Mouse (Mus musculus) T-cell, adult 2 months (primary cell): ENCODE measurements around the gene Chchd1.

ENCODE experiments used
- DNase-seq: peaks from one replicate; pipeline ENCODE4 v3.0.0; 2022; ENCODE audit warnings: low spot score

Gene Chchd1

DNA sequence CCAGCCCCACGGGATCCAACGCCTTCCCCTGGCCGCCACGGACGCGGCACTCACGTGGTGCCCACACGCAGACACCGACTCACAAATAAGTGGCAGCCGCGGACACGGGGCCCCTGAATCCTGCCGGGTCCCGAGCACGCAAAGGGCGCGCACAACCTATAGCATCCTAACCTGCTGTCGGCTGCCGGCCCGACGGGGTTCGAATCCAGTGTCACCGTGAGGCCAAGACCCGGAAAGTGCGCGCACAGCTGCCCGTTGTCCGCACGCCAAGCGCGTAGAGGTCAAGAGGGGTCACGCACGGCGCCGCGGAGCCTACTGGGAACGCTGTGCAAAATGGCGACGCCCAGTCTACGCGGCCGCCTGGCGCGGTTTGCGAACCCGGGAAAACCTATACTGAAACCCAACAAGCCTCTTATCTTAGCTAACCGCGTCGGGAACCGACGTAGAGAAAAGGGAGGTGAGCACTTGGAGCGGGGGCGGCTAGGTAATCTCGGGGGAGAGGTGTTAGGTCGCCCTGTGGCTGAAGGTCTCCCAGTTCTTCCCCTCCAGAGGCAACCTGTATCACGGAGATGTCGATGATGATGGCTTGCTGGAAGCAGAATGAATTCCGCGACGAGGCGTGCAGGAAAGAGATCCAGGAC, at the start of gene Chchd1:
TSS of gene Chchd1 (plus strand) at position 266 of the 641 bp plus-strand sequence.
- peak; percentile 73 for DNase-seq

DNA sequence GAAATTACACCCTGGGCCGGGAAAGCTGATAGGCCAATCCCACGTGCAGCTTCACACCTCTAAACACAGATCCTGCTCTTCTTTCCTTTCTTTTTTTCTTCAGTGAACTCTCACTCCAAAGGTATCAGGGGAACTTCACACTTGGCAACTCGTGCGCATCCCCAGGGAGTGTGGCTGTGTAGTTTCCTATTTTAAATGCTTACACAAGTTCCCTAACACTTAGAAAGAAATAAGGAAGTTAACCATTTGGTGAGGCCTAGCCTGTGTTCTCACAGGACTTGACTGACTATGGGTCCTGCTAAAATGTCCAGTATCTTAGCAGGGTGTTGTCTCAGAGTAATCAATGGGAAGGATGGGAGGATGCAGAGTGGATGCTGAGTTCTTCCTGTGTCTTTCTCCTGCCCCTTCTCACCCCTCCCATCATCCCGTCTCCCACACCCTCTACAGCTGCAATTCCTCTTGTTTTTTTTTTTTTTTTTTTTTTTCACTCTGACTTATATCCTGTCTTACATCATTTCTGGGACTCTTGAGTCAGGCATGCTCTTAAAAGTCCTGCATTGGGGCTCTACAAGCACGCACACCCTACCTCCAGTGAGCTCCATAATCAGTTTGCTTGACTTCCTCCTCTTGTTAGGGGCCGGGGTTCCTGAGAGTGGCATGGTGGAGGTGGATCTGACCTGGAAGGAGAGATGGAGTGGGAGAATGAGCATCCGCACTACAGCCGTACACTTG, 48.0 kb upstream of the Chchd1 start:
- no peak for DNase-seq

DNA sequence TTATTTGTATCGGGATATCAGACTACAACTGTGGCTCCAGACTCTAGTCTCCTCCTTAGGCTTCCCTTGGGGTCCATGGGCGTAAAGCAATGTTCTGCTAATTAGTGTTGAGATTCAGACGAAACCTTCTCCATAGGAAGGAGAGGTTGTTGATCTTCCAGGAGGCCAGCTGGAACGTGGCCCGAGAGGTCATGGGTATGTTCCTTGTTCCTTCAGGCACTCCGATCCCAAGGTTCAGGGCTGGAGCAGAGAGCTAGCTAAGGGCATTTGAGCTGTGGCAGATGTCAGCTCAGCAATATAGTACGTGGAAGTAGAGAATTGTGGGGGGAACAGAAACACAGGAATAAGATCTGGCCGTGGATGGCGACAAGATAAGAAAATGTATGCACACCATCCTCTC, 47.1 kb upstream of the Chchd1 start:
- no peak for DNase-seq

DNA sequence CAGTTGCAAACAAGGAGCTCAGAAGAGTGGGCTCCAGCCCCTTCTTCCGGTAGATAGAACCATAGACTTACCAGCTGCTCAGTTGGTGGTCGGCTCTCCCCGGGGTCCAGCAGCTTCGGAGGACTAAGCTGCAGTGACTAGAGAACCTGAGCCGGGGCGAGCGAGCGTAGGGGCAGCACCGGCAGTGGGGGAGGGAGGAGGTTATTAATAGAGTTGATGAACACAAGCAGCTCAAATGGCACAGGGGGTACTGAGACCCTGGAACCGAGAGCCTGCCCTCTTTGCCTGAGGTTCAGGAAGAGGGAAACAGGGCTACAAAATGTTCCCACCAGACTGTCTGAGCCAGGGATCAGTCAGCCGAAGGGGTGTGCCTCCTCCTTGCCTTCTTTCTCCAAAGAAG, 46.4 kb upstream of the Chchd1 start, which contains the start of gene Myoz1:
TSS of gene Myoz1 (minus strand) at position 180 of the 400 bp plus-strand sequence.
- DNase-seq: no peak

DNA sequence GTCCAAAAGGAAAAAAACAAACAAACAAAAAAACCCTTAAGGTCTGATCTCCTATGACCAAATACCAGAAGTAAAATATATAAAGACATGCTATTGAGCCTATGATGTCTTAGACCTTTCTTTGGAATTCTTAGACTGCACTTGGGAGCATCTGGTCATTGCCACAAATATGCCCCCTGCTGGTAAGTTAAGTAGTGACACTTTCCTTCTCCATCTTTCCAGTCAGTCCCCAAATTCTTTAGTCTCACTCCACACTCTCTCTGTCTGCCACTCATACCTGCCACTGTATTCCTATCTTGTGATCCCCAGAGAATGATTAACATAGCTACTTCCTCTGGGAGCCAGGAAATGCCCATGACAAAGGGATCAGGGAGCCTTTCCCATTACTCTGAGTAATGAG, 44.5 kb upstream of the Chchd1 start:
- DNase-seq: peak; percentile 32

DNA sequence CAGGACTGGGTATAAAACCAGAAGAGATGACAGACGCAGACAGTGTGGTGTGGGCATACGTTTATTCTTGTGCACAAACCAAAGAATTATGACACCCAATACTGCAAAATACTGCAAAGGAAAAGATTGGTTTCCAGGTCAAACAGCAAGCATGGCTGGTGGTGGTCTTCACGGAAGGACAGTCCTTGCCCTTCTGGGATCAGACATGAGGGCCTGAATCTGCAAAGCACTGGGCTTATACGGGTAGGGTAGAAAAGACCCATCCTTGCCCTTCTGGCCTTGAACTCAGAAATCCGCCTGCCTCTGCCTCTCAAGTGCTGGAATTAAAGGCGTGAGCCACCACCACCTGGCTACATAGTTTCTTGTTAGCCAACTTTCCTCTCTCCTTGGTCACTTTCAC, 43.9 kb upstream of the Chchd1 start:
- no peak for DNase-seq

DNA sequence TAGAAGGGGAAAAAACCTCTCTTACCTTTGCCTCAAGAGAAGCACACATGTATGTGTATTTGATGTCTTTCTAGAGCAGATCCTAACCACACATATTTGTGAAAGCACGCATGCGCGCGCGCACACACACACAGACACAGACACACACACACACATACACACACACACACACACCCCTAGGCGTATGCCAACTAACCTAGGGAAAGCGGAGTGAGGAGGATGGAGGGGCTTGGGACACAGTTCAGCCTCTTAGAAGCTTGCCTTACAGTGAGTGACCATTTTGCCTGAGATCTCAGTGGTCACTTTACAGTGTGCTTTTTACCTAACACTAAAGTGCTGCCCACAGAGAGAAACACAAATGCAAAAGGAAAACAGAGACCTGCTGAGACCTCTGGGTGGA, 43.1 kb upstream of the Chchd1 start:
- DNase-seq: no peak

DNA sequence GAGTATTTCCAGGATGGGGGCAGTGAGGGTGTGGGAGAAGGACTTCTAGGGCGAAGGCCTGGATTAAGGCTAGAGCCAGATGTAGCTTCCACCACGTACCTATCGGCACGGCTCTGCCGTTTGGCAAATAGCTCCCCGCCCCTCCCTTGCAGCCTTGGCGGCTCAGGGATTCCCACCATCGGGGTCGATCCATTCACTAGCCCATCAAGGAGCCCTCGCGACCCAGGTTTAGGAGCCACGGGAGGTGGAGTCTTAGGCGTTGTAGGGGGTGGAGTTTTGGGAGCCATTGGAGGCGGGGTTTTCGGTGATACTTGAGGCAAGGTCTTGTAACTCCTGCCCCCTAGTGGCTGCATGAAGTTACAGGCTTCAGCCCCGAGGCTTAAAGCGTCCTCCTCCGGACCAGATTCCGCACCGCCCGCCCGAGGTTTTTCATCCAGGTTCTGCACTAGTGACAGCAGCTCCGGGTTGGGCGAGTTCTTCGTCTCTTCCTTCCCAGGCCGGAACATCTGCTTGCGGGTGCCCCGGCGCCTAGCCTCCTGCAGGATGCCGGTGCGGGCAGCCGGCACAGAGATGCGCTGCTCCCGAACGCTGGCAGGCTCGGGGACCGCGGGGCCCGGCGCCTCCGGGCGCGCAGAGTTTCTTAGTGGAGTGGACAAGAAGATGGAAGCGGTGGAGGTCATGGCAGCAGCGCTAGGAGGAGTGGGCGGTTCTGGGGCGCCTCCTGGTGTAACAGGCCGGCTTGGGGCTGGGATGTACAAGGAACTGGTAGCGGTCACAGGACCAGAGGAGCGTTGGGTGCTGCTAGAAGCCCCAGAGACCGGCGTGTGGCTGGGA, 41.8 kb upstream of the Chchd1 start:
- peak; percentile 88 for DNase-seq

DNA sequence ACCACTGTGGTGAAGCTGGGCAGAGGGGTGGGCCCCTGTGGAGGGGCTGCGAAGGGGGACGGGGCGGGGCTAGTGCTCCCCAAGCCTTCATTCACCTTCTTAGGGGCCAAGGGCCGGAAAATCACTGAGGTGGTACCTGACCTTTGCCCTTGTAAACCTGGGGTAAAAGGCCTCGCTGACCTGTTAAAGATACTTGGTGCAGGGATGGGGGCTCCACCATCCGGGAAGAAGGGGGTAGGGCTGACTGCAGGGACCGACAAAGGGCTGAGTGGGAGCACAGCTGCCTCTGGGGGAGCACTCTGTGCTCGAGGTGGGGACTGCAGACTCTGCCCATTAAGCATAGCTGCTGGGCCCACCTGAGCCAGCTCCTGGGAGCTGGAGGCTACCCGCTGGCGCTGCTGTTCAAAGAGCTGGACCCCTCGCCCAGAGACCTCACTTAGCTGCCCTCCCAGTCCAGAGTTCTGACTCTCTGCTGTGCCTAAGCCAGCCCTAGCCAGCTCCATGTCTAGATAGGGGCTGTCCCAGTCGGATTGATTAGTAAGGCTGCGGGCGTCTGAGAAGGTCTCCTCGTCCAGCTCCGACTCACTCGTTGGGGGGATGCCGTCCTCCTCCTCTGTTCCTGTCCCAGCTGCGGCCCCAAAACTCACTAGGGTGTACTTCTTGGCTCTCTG, 41.0 kb upstream of the Chchd1 start:
- DNase-seq: no peak

DNA sequence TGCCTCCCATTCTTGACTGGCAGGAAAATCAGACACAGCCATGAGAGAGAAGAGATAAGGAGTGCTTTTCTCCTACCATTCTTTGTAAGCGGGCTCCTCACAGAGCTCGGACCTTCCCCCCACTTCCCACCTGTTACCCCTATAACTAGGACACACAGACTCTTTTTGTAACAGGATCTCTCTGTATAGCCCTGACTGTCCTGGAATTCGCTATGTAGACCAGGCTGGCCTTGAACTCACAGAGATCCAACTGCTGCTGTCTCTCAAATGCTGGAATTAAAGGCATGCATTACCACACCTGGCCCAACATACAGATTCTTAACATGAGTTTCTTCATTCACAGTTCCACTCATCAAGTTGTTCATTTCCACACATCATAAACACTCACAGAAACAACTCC, 40.1 kb upstream of the Chchd1 start:
- no peak for DNase-seq

DNA sequence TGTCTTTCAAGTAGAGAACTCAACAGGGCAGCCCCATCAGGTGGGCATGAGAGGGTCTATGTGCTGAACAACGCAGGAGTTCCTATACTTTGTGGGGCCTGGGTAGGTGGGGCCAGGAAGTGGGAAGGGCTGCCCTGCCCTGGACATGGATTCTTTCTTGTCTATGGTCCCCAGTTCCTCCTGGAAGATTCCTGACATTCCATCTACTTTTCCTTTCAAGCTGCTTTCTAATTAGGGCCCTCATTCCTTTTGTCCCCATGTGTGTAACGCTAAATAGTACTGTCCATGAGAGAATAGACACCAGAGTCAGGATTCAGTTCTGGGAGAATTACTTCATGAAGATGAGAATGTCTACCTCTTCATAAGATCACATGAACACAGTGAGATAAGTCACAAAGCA, 39.2 kb upstream of the Chchd1 start:
- DNase-seq: no peak

DNA sequence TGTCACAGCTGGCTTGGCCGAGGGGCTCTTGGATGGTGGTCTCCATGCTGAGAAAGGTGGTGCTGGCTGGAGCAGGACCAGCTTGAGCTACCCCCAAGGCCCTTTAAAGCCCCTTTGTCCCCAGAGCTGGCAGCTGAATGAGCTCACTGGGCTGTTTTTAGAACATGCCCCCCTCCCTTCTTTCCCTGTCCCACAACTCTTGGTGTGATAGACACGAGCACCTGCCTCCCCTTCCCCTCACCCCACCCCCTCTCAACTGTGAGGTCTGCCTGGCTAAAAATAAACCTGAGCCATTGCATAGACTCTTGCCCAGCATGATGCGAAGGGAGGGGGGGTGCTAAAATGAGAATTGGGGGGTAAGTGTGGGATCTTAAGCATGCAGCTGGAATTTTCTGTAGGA, 38.4 kb upstream of the Chchd1 start:
- DNase-seq: no peak

DNA sequence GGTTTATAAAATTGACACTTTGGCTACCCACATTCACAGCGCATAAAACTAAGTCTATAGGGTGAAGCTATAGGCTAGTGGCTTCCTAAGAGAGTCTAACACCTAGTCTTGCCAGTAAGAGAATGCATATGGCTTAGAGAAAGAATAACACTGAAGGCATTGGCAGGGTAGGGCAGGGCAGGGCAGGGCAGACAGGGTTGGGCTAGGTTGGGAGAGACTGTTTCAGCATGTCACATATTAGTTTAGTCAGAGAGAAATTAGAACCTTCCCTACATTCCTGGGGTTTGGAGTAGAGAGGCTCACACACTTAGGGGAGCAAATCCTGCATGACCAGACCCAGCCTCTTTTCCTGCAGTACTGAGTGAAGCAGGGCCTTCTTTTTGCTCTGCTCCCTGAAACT, 35.3 kb upstream of the Chchd1 start:
- no peak for DNase-seq

DNA sequence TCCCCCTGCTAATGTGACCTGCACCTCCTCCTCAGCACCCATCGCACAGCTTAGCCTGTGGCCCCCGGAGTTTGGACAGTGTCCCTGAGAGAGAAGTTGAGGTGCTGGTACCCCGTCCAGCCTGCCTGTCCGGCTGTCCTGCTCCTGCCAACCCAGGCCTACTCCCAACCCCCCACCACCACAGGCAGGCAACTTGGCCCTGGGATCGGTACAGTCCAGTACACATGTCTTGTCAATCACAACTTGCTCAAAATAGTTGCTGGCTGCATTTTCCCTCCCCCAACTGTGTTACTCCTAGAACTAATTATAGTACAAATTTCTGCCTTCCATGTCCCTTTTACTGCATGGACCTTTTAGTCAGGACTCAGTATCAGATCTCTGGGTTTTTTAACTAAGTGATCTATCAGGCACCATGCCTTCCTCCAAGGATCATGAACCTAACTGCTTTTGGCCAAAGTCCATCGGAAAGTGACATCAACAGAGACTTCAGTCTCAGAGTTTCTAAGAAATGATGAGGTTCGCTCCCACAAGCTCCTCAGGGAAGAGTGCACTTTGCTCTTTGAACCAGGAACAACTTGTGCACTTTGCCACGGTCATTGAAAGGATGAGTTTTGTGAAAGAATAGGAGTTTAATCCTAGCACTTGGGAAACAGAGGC, 34.5 kb upstream of the Chchd1 start, which contains the start of gene Synpo2l:
TSS of gene Synpo2l (minus strand) at position 201 of the 657 bp plus-strand sequence.
- no peak for DNase-seq

DNA sequence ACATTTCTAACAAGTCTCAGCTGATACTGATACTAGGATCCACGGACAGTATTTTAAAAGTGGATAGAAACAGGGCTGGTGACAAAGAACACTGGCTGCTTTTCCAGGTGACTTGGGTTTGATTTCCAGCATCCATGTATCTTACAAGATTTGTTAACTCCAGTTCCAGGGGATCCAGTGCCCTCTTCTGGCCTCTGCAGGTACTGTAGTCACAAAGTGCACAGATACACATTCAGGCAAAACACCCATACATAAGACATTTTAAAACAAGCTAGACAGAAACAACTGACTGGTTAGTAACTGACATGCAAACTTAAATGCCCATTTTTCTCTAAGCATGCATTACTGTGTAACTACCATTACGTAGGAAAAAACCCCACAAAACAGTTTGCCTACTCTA, 29.8 kb upstream of the Chchd1 start:
- peak; percentile 53 for DNase-seq

DNA sequence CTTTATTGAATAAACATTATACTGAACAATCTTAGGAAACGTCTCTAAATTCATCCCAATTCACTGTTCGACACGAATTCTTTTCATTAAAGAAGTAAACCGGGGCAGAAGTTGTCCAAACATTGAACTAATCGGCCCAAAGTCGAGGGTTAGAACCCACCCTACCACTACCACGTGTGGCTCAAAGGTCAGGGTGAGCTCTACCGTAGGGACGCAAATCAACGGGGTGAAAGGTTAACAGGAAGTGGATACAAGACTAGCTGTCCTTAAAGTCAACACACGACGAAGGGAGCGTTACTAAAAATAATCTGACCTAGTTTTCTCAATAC, 29.1 kb upstream of the Chchd1 start:
- DNase-seq: no peak

DNA sequence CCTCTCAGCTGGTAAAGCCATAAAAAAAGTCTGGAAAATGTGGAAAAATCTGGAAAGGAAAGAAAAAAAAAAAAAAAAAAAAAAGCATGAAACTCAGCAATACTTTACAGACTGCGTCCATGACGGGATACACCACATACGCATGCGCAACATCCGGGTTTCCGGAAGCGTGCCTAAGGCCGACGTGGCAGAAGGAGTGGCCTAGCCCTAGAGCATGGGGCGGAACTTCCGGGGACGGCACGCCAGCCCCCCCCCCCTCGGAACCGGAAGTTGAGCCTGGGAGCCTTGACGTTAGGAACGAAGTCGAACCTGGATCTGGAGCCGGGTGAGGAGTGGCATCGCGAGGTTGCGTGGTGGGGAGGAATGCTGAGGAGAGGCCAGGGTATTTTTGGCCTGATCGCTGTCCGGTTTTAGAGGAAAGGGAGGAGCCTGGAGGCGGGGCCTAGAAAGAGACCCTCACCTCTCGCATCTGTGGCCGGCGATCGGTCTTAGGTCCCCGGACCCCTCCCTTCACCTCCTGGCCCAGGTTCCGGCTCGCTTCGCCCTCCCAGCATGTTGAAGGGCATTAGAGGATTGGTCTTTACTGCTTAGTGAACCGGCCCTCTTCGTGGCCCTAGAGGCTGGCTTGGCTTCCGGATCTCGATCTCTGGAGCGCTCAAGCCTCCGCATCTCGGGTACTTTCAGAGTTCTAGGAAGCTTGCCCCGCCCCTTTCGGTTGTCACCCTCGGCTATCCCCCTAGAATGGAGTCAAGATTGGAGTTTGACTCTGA, 28.6 kb upstream of the Chchd1 start, which contains the start of gene Sec24c:
TSS of gene Sec24c (plus strand) at position 245 of the 770 bp plus-strand sequence.
- peak; percentile 96 for DNase-seq

DNA sequence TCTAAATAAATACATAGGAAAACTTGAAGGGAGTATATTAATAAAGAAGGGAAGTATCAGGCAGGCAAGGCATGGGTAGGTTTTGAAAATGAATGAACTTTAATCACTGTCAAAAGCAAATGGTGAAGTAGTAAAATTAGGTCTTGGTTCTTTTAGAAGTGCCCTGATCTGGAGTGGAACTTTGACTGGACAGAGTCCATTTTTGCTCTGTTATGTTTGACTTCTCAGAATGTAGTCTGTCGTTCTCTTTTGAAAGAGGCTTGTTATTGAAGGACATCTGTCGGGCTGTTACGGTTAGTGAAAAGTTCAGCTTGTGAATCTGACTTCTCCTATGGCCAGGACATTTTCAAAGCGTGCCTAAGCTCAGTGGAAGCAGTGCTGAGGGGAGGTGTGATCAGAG, 24.9 kb upstream of the Chchd1 start:
- DNase-seq: no peak

DNA sequence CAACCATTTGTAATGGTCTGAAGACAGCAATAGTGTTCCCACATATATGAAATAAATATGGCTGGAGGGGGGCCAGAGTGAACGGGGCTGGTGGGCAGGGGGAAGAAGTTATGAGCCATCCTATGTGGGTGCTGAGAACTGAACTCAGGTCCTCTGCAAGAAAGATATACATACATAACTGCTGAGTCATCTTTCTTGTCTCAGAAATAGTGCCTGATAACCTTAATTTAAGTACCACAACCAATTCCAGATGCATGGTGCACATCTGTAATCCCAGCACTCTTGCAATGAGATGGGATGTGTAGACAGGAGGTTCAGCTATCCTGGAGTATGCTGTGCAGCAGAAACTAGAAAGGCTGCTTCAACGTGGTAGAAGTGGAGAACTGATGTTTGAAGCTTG, 21.1 kb upstream of the Chchd1 start:
- DNase-seq: no peak

DNA sequence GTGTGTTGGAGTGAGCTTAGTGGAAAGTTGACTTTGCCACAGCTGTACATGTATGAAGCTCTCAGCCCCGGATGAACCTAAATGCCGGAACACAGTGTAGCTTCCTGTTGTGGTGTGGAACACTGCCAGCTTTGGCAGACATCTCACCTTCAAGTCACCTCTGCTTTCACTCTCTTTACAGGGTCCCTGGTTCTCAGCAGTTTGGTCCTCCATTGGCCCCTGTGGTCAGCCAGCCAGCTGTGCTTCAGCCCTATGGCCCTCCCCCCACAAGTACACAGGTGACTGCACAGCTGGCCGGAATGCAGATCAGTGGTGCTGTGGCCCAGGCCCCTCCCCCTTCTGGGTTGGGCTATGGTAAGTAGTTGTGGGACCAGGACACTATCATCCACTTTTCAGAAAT, 20.3 kb upstream of the Chchd1 start:
- peak; percentile 87 for DNase-seq

DNA sequence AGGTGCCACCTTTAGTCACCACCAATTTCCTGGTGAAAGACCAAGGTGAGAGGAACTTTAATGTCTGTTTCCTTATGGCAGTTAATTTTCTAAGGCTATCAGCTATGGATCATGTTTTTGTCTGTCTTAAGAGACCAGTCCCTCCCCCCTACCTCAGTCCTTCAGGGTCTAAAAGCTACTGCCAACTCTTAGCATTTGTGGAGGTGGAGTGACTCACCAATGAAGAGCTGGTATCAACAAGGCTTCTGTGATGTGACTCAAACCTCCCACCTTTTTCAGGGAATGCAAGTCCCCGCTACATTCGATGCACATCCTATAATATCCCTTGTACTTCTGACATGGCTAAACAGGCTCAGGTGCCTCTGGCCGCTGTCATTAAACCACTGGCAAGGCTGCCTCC, 16.2 kb upstream of the Chchd1 start:
- DNase-seq: no peak
